Mouse (Mus musculus): ENCODE data around the gene Ube2e1.
"Not testable (repeated sequence)": the region's sequence is repeated elsewhere in the genome, so short reads cannot be mapped to it uniquely, and the experiment has no call there.

Ube2e1 gene

GRCm38 (mm10) chr14:18326968-18327672, 4.5 kb downstream of the Ube2e1 start:
- DNase-seq (ENCODE audit: low read depth, low spot score) = peak; percentile 23

DNA sequence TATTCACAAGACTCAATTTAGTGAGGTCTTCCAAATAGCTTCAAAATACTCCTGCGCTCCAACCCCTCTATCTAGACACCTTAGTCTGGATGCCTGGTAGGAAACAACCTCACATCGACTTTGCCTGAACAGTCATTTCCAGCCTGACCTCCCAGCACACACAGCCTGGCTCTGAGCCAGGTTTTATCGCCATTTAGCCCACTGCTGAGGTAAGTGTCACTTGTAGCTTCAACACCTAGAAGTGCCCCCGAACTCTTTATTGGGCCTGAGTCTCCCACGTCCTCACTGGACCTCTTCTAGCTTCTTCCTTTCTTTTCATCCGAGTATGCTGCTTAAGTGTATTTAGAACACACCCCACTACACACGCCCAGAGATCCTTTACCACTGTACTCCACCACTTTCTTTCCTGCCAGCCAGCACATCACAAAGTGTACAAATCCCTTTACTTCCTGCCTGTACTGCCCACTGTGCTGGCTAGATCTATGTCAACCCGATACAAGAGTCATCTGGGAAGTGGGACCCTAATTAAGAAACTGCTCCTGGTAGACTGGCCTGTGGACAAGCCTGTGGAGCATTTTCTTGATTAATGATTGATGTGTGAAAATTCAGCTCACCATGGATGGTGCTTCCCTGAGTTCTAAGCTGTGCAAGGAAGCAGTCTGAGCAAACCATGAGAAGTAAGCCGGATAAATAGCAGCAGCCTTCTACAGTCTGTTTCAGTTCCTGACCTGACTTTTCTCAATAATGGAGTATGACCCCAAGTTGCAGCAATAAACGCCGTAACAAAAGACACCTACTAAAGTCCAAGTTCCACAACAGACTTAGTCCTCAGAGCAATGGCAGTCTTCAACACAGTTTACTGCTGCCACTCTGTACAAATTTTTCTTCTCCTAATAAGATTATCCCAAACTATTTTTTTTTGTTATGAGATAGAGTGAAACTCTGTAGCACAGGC, 13.9 kb downstream of the Ube2e1 start:
- no peak for DNase-seq (ENCODE audit: low read depth, low spot score)

DNA sequence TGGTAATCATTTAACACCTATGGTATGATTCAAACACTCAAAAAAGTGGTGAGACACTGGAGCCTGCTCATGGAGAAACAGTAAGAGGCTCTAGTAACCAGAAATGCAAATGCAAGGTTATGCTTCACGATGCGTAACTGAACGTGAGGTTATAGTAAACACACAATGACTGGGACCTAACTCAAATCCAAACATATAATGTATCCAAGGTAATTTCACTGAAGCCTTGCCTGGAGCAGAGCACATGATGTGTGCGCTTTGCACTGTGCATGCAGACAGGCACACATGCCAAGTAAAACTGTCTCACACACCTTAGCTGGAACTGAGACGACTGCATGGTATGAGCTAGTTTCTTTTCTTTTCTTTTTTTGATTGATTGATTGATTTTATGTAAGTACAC, 27.5 kb downstream of the Ube2e1 start:
- no peak for DNase-seq (ENCODE audit: low read depth, low spot score)

DNA sequence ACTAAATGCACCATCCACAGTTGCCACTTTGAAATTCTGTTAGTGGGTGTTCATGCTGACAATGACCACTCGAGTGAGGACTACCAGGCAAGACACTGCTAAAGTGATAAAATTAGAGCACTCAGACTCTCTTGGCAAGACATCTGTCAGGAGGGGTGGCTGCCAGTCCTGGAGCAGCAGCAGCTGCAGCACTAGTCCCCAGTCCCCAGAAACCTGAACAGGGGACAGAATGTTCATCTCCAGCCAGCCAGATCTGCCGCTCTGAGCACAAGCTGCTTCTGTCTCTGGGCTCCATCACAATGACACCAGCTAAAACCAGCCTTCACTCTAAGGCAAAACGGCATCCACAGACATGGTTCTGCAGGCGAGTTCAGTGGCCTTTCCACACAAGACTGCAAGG, 28.4 kb downstream of the Ube2e1 start:
- peak; percentile 79 for DNase-seq (ENCODE audit: low read depth, low spot score)

DNA sequence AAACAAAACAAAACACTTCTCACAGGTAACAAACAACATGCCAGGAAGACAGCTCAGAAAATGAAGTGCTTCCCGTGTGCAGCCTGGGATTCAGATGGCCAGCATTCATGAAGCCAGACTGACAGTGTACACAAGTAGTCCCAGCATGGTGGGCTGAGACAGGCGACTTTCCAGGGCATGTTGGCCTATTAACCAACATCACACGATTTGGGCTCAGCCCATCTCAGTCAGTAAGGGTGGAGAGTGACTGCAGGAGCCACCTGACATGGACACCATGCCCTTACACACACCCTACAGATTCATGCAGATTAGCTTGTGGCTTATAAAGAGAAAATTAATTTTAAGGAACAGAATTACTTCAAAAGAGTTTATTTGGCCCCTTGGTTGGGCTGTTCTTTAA, 28.9 kb downstream of the Ube2e1 start:
- no peak for DNase-seq (ENCODE audit: low read depth, low spot score)

DNA sequence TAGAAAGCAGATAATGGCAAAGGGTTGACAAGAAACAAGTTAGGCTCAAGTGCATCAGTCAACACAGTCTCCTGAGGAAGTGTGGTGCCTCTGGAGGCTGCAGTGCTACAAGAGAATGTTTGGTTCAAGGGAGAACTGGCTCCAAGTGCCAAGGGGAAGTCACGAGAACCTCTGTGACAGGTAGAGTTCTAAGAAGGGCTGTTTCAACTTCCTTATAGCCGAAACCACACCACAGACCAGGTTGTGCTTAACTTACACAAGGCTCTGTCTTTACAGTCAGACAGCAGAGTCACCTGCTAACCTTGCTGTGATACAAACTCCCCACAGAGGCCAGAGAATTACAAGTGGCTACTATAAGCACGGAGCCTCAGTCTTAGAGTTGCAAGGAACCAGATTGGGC, 30.1 kb downstream of the Ube2e1 start:
- no peak for DNase-seq (ENCODE audit: low read depth, low spot score)

DNA sequence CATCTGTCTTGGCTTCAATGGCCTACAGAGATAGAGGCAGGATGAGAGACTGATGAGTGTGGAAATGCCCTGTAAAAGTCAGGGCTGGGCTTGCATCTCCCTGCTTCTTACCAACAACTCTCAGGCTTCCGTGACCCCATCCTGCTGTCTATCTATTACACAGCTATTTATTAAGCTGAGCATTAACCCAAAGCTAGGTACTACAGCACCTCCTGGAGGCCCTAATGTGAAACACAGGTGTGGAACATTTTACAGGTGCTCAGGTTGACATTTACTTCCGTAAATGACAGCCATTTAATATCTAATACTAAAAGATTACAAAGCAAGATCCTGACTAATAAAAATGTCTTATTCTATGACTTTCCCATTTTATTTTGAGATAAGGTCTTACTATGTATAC, 31.0 kb downstream of the Ube2e1 start:
- DNase-seq (ENCODE audit: low read depth, low spot score) = no peak

- DNase-seq (ENCODE audit: low read depth, low spot score) = no peak
Observed at GRCm38 (mm10) chr14:18298874-18299273, 32.8 kb downstream of the Ube2e1 start.

GRCm38 (mm10) chr14:18297441-18297840, 34.2 kb downstream of the Ube2e1 start:
- DNase-seq (ENCODE audit: low read depth, low spot score) = no peak

- no peak for DNase-seq (ENCODE audit: low read depth, low spot score)
Observed at GRCm38 (mm10) chr14:18292578-18292977, 39.1 kb downstream of the Ube2e1 start.

DNA sequence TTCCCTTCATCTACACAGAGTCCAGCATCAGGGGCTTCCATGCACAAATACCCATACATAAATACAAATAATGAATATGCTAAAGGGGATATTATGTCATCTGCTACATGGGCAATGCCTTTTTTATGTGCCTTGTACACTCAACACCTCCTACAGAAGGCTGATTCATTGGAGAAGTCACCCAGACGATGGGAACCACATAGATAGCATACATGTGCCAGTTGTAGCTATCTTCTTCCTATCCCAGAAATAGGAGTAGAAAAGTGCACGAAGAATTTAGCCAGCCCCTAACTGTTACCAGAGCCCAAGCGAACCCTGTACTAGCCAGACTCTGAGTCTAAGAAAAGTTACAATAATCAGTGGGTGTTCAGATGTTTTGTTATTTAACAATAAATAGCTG, 39.5 kb downstream of the Ube2e1 start:
- DNase-seq (ENCODE audit: low read depth, low spot score) = peak; percentile 61

DNA sequence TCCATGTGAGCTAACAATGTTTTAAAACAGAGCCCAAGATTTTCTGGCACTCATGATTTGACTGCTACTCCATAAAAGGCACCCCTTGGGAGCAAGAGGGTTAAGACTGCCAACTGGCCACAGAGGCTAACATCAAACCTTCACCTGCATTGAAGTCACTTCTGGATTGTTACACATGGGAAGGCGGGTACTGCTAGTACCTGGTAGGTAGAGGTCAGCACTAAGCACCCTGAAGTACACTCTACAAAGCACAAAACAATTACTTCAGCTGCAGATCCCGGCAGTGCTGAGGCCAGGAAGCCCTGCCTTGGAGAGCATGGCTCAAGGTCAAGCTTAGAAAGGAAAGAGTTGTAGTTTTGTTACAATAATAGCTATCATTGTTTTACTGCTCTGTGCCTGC, 44.3 kb downstream of the Ube2e1 start:
- no peak for DNase-seq (ENCODE audit: low read depth, low spot score)

GRCm38 (mm10) chr14:18286441-18286840, 45.2 kb downstream of the Ube2e1 start:
- no peak for DNase-seq (ENCODE audit: low read depth, low spot score)

DNA sequence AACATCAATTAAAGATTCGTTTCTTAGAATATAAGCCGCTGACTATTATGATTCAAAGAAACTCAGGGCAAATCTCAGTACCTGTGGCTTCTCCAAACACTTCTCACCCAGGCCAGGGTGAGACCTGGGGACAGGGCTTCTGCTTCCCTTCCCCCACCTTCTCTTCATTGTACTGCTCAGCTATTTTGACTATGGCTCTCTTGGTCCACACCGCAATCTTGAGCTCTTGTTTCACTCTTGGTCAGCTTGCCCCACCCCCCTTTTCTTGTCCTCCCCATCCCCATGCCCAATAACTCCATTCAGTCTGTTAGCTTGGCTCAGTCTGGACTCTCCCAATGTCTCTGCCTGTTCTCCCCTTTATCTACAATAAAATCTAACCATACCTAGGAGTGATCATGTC, 46.2 kb downstream of the Ube2e1 start:
- DNase-seq (ENCODE audit: low read depth, low spot score) = no peak

GRCm38 (mm10) chr14:18284581-18284980, 47.1 kb downstream of the Ube2e1 start:
- peak; percentile 60 for DNase-seq (ENCODE audit: low read depth, low spot score)

DNA sequence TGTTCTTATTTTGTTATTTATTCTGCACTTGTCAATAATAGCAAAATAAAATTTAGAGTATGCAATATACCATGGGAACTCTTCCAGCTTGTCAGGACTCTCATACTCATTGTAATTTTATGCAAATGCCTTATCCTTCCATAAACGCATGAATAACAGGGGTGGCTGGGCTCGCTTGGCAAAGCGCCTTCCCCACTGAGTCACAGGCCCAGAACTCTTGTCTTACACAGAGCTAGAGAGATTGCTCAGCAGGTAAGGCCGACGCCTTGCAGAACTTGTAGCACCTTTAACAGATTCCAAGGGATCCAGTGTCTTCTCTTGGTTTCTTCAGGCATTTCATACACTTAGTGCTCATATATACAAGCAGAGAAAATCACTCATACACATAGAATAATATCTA, 51.3 kb downstream of the Ube2e1 start:
- peak; percentile 53 for DNase-seq (ENCODE audit: low read depth, low spot score)

GRCm38 (mm10) chr14:18274526-18274925, 57.1 kb downstream of the Ube2e1 start:
- DNase-seq (ENCODE audit: low read depth, low spot score) = no peak

- peak; percentile 37 for DNase-seq (ENCODE audit: low read depth, low spot score)
Observed at GRCm38 (mm10) chr14:18271666-18272065, 60.0 kb downstream of the Ube2e1 start.

GRCm38 (mm10) chr14:18270529-18271441, 60.9 kb downstream of the Ube2e1 start, which contains the start of the genes Nkiras1 and Rpl15:
TSS of gene Nkiras1 (plus strand) at chr14:18271136.
TSS of gene Rpl15 (minus strand) at chr14:18271391.
- DNase-seq (ENCODE audit: low read depth, low spot score) = peak; percentile 100

DNA sequence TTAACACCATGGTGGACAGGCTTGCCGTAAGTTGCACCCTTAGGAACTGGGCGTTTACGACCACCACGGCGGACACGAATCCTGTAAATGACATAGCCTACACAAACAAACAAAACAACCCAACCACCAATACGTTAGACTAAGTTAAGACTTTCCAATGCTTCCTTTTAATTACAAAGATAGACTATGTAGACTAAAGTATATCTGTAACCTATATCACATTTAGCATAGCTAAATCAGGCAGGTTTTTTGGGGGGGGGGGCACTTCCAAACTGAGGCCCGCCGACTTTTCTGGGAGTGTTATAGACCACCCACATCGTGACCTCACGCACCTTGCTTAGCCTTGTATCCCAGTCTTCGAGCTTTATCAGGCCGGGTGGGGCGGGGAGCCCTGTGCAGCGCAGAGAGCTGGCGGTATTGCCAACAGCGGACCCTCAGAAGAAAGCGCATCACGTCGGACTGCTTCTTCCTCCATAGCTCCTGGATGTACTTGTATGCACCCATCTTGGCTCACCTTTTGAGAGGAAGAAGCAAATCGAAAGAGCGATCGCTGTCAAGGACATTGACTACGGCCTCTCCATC, 61.6 kb downstream of the Ube2e1 start:
- DNase-seq (ENCODE audit: low read depth, low spot score) = not testable (repeated sequence)

DNA sequence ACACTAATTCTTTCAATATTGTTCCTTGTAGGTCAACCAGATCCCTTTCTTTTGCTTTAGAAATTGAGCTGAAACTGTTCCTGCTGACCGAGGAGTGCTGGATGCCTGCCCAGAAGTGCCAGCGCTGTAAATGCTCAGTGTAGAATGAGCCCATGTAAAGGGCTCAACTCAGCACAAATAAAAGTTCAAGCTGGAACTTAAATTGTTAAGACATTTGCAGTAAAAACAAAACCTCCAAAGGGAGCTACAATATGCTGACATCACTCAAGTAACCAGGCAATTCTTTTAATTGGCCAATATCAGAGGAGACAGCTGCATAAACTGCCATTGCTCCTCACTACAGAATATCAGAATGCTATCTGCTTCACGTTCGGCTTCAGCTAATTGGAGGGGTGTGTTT, 68.2 kb downstream of the Ube2e1 start:
- peak; percentile 68 for DNase-seq (ENCODE audit: low read depth, low spot score)

All from brain, adult 2 months (tissue).